Mouse (Mus musculus) hindbrain, embryonic 15.5 days (tissue): Measurements from ENCODE around the gene Ppt2. TPM values are rescaled to one million over a fixed set of nuclear protein-coding genes. Genes with fewer than 3 reads are reported as not detected.

Source experiments
- ATAC-seq: fragments of 200-750 bp; cut with Nextera tagmentation; 2 replicates; pipeline ENCODE4 v1.8.0; 2017; ENCODE audit warnings: low read depth, moderate number of reproducible peaks, moderate TSS enrichment; ENCODE audit not compliant: low FRiP score
- H3K27ac ChIP-seq: fragments of 300-500 bp; sonication (generic); replicated peaks from 2 replicates; pipeline ENCODE4 v1.5.1; 2015; ENCODE audit warnings: mild to moderate bottlenecking, inconsistent platforms
- H3K27me3 ChIP-seq: fragments of 300-500 bp; sonication (generic); 2 replicates; pipeline ENCODE4 v1.6.1; 2015; ENCODE audit warnings: control low read depth, inconsistent platforms
- H3K36me3 ChIP-seq: fragments of 300-500 bp; sonication (generic); 2 replicates; pipeline ENCODE4 v1.6.1; 2015; ENCODE audit warnings: control low read depth, inconsistent platforms
- H3K4me1 ChIP-seq: fragments of 300-500 bp; sonication (generic); replicated peaks from 2 replicates; pipeline ENCODE4 v1.6.1; 2015; ENCODE audit warnings: control low read depth, inconsistent platforms
- H3K4me2 ChIP-seq: fragments of 300-500 bp; sonication (generic); 2 replicates; pipeline ENCODE4 v1.6.1; 2015; ENCODE audit warnings: moderate library complexity, mild to moderate bottlenecking, inconsistent platforms
- H3K4me3 ChIP-seq: fragments of 300-500 bp; sonication (generic); 2 replicates; pipeline ENCODE4 v1.5.1; 2015; ENCODE audit warnings: mild to moderate bottlenecking, inconsistent platforms
- H3K9ac ChIP-seq: fragments of 300-500 bp; sonication (generic); 2 replicates; pipeline ENCODE4 v1.6.1; 2015; ENCODE audit warnings: inconsistent platforms
- H3K9me3 ChIP-seq: fragments of 300-500 bp; sonication (generic); 2 replicates; pipeline ENCODE4 v1.6.1; 2016; ENCODE audit warnings: control low read depth, inconsistent platforms
- WGBS: fragments of 180-500 bp; shearing (Covaris S2); methylation state at CpG from one replicate; pipeline ENCODE4 v1.1.7; 2015; 5-methylcytosine and 5-hydroxymethylcytosine counted together
- polyA plus RNA-seq: library from polyadenylated mRNA; unstranded; fragments of >200 nt; fragmentation: Nextera tagmentation; extraction: Ambion mirVana; gene quantifications from 2 replicates; pipeline ENCODE4 v1.2.1, GENCODE M21; 2015

The Ppt2 gene
- polyA plus RNA-seq, 1 experiment from 2014 or later, result 20.4 TPM

GRCm38 (mm10) chr17:34572361-34572760, 55.9 kb downstream of the Ppt2 start:
- no peak for ATAC-seq
- H3K4me2 ChIP-seq, result no peak overlapping the region
- no peaks in the 10 kb centered on the region for H3K4me1 ChIP-seq
- H3K4me3 ChIP-seq, result no peak overlapping the region
- no peaks in the 10 kb centered on the region for H3K9me3 ChIP-seq
- H3K36me3 ChIP-seq, result no peaks in the 10 kb centered on the region
- WGBS, result 13% methylated on average over 14 of the region's 15 CpGs
- H3K27me3 ChIP-seq, result no peaks in the 10 kb centered on the region
- no peak overlapping the region for H3K27ac ChIP-seq
- no peak overlapping the region for H3K9ac ChIP-seq

- H3K27ac ChIP-seq, result no peak overlapping the region
- no peaks in the 10 kb centered on the region for H3K36me3 ChIP-seq
- 15% methylated on average over 5 of the region's 5 CpGs for WGBS
- H3K4me1 ChIP-seq, result no peaks in the 10 kb centered on the region
- no peak overlapping the region for H3K4me3 ChIP-seq
- H3K9me3 ChIP-seq, result no peaks in the 10 kb centered on the region
- no peak overlapping the region for H3K4me2 ChIP-seq
- no peaks in the 10 kb centered on the region for H3K27me3 ChIP-seq
- no peak for ATAC-seq
- H3K9ac ChIP-seq, result no peak overlapping the region
Measured at GRCm38 (mm10) chr17:34571875-34572274, 56.4 kb downstream of the Ppt2 start.

GRCm38 (mm10) chr17:34569919-34570318, 58.4 kb downstream of the Ppt2 start:
- Histone ChIP-seq H3K9me3 (no peaks in the 10 kb centered on the region), H3K4me1 (no peaks in the 10 kb centered on the region), H3K9ac (no peak overlapping the region), H3K27ac (no peak overlapping the region), H3K27me3 (no peaks in the 10 kb centered on the region), H3K36me3 (no peaks in the 10 kb centered on the region), H3K4me3 (no peak overlapping the region), H3K4me2 (no peak overlapping the region)
- WGBS, result 66% methylated on average over 4 of the region's 4 CpGs
- no peak for ATAC-seq

DNA sequence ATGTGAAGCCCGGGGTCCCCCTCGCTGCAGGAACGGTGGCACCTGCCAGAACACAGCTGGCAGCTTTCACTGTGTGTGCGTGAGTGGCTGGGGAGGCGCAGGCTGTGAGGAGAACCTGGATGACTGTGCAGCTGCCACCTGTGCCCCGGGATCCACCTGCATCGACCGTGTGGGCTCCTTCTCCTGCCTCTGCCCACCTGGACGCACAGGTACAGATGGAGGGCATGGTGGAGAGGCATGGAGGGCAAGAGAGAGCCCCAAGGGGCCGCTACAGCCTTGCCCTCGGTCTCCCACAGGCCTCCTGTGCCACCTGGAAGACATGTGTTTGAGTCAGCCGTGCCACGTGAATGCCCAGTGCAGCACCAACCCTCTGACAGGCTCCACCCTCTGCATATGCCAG, 59.9 kb downstream of the Ppt2 start:
- Histone ChIP-seq H3K9ac (no peak overlapping the region), H3K27ac (no peak overlapping the region), H3K27me3 (no peaks in the 10 kb centered on the region), H3K4me1 (no peaks in the 10 kb centered on the region), H3K4me3 (no peak overlapping the region), H3K36me3 (no peaks in the 10 kb centered on the region), H3K9me3 (no peaks in the 10 kb centered on the region), H3K4me2 (no peak overlapping the region)
- 79% methylated on average over 13 of the region's 13 CpGs for WGBS
- no peak for ATAC-seq

GRCm38 (mm10) chr17:34567311-34567710, 61.0 kb downstream of the Ppt2 start:
- H3K36me3 ChIP-seq, result no peaks in the 10 kb centered on the region
- no peaks in the 10 kb centered on the region for H3K4me1 ChIP-seq
- WGBS, result 72% methylated on average over 9 of the region's 9 CpGs
- H3K9me3 ChIP-seq, result no peaks in the 10 kb centered on the region
- H3K4me3 ChIP-seq, result no peak overlapping the region
- H3K27ac ChIP-seq, result no peak overlapping the region
- no peak for ATAC-seq
- no peak overlapping the region for H3K4me2 ChIP-seq
- no peaks in the 10 kb centered on the region for H3K27me3 ChIP-seq
- no peak overlapping the region for H3K9ac ChIP-seq

Other genes with a start within 250 kb of the Ppt2 start
- gene BC051142, start 229.7 kb downstream of the Ppt2 start, polyA plus RNA-seq, result 4.8 and 5.5 TPM in 2 replicates
- not detected in 2 replicates for gene Btnl4, start 151.2 kb downstream of the Ppt2 start, polyA plus RNA-seq
- gene Btnl6, start 111.2 kb downstream of the Ppt2 start, polyA plus RNA-seq, result not detected in 2 replicates
- 7.8 and 7.9 TPM in 2 replicates for gene Notch4, start 64.2 kb downstream of the Ppt2 start, polyA plus RNA-seq
- gene Gpsm3, start 38.7 kb downstream of the Ppt2 start, polyA plus RNA-seq, result 4.1 TPM in 2 replicates
- 8.9 TPM in 2 replicates for gene Pbx2, start 37.2 kb downstream of the Ppt2 start, polyA plus RNA-seq
- gene Ager, start 30.6 kb downstream of the Ppt2 start, polyA plus RNA-seq, result 1.8 TPM in 2 replicates
- 270 and 283 TPM in 2 replicates for gene Rnf5, start 24.8 kb downstream of the Ppt2 start, polyA plus RNA-seq
- 123 and 142 TPM in 2 replicates for gene Agpat1, start 24.2 kb downstream of the Ppt2 start, polyA plus RNA-seq
- 10.1 and 12.8 TPM in 2 replicates for gene Egfl8, start 12.5 kb downstream of the Ppt2 start, polyA plus RNA-seq
- 6.8 and 9.8 TPM in 2 replicates for gene Prrt1, start 1.0 kb upstream of the Ppt2 start, polyA plus RNA-seq
- 16.1 and 16.4 TPM in 2 replicates for gene Fkbpl, start 16.3 kb upstream of the Ppt2 start, polyA plus RNA-seq
- gene Atf6b, start 18.6 kb upstream of the Ppt2 start, polyA plus RNA-seq, result 108 and 120 TPM in 2 replicates
- gene Tnxb, start 42.0 kb upstream of the Ppt2 start, polyA plus RNA-seq, result 0.27 and 0.31 TPM in 2 replicates
- 0.21 and 0.47 TPM in 2 replicates for gene C4b, start 115.4 kb upstream of the Ppt2 start, polyA plus RNA-seq
- gene Cyp21a1, start 176.1 kb upstream of the Ppt2 start, polyA plus RNA-seq, result not detected in 2 replicates
- gene Stk19, start 208.4 kb upstream of the Ppt2 start, polyA plus RNA-seq, result 43.9 TPM in 2 replicates
- gene Dxo, start 208.5 kb upstream of the Ppt2 start, polyA plus RNA-seq, result 67.2 and 68.3 TPM in 2 replicates
- gene Skiv2l, start 221.7 kb upstream of the Ppt2 start, polyA plus RNA-seq, result 59.4 and 63.4 TPM in 2 replicates
- gene Nelfe, start 221.9 kb upstream of the Ppt2 start, polyA plus RNA-seq, result 81.0 and 94.4 TPM in 2 replicates
- gene Cfb, start 234.0 kb upstream of the Ppt2 start, polyA plus RNA-seq, result 2.5 and 4.1 TPM in 2 replicates